ENCODE assay signal across 7 mouse cellular contexts in genomic region chr11:107376272-107376671, GRCm38 (mm10).
DNase-seq lines count a peak whose midpoint lies in the region; ATAC-seq and TF ChIP-seq lines count a peak whose summit lies in the region.

No protein-coding gene starts in this region.

- ATAC-seq in stomach, postnatal 0 days (ENCODE audit: low FRiP score, low TSS enrichment), result peak; percentile 88

- no peaks in the 10 kb centered on the region for H3K27me3 ChIP-seq in embryonic facial prominence, embryonic 10.5 days (replicated peaks; ENCODE audit: low read depth, poor library complexity, severe bottlenecking)
- H3K27me3 ChIP-seq in stomach, postnatal 0 days (ENCODE audit: control insufficient read depth, insufficient read depth, low read length), result no peaks in the 10 kb centered on the region

- H3K4me3 ChIP-seq in embryonic facial prominence, embryonic 10.5 days, result no peak overlapping the region
- H3K4me3 ChIP-seq in lung, adult 2 months (replicated peaks; ENCODE audit: extremely low read depth, low read depth, low read length), result no peak overlapping the region
- no peak overlapping the region for H3K4me3 ChIP-seq in stomach, postnatal 0 days (ENCODE audit: low read depth, low read length)

- WGBS in embryonic facial prominence, embryonic 10.5 days, result 79% methylated on average over 12 of the region's 12 CpGs
- 46% methylated on average over 12 of the region's 12 CpGs for WGBS in lung, adult 2 months
- WGBS in stomach, postnatal 0 days, result 45% methylated on average over 12 of the region's 12 CpGs

- peaks cover 5% of the 10 kb centered on the region; the same call in 1 of the 2 replicates for H3K9me3 ChIP-seq in embryonic facial prominence, embryonic 10.5 days
- H3K9me3 ChIP-seq in stomach, postnatal 0 days (ENCODE audit: control insufficient read depth, low read length), result no peaks in the 10 kb centered on the region

- peak; percentile 47 for DNase-seq in right cerebral cortex, postnatal 14 days
- DNase-seq in right cerebral cortex, postnatal 4 days, result no peak
- no peak for DNase-seq in embryonic facial prominence, embryonic 10.5 days (ENCODE audit: low spot score)
- DNase-seq in heart, postnatal 4 days, result peak; percentile 78
- peak; percentile 26 for DNase-seq in lung, adult 2 months
- DNase-seq in stomach, postnatal 0 days (ENCODE audit: low spot score), result peak; percentile 53
- no peak for DNase-seq in spleen, postnatal 4 days (ENCODE audit: low spot score in 2 of 2)

- TF ChIP-seq POLR2A in lung, adult 2 months (IDR thresholded peaks at IDR 0.05; ENCODE audit: borderline replicate concordance, extremely low read depth, low read depth, low read length), result no peak

- H3K36me3 ChIP-seq in embryonic facial prominence, embryonic 10.5 days (replicated peaks), result peaks cover 13% of the 10 kb centered on the region
- H3K36me3 ChIP-seq in stomach, postnatal 0 days (ENCODE audit: control insufficient read depth, insufficient read depth, low read length), result no peaks in the 10 kb centered on the region

- H3K27ac ChIP-seq in embryonic facial prominence, embryonic 10.5 days (replicated peaks), result 0 out of 2 replicates have a peak overlapping the region, but pooled peaks have one; percentile 44
- 0 out of 2 replicates have a peak overlapping the region, but pooled peaks have one; percentile 1 for H3K27ac ChIP-seq in stomach, postnatal 0 days (replicated peaks)

- no peak for TF ChIP-seq CTCF in lung, adult 2 months (IDR thresholded peaks at IDR 0.05; ENCODE audit: insufficient read depth, low read length)
- no peak for TF ChIP-seq CTCF in stomach, postnatal 0 days (IDR thresholded peaks at IDR 0.05; ENCODE audit: low read depth)

- peak overlapping the region; percentile 11; the same call in 1 of the 2 replicates for H3K4me2 ChIP-seq in stomach, postnatal 0 days (replicated peaks; ENCODE audit: low read depth)

- peaks cover 33% of the 10 kb centered on the region for H3K4me1 ChIP-seq in embryonic facial prominence, embryonic 10.5 days
- peaks cover 7% of the 10 kb centered on the region for H3K4me1 ChIP-seq in lung, adult 2 months (ENCODE audit: control insufficient read depth, insufficient read depth, low read length)
- no peaks in the 10 kb centered on the region for H3K4me1 ChIP-seq in stomach, postnatal 0 days (replicated peaks; ENCODE audit: control insufficient read depth, insufficient read depth)

- H3K9ac ChIP-seq in stomach, postnatal 0 days (ENCODE audit: low read length), result no peak overlapping the region

- no peak for TF ChIP-seq EP300 in stomach, postnatal 0 days (optimal IDR thresholded peaks at IDR 0.05)

Comparison
In these comparisons a context has a peak if more than half of its experiments do, and no peak if none do; other contexts are left out.
1. DNase-seq: peak in right cerebral cortex, postnatal 14 days (single experiment), heart, postnatal 4 days (single experiment), lung, adult 2 months (single experiment) and stomach, postnatal 0 days (single experiment); none in right cerebral cortex, postnatal 4 days (single experiment), embryonic facial prominence, embryonic 10.5 days (single experiment) and spleen, postnatal 4 days (0 of 2).